Mouse (Mus musculus) ES-E14 (cell line): ENCODE results near the gene Gm49337. TPM values are rescaled to one million over a fixed set of nuclear protein-coding genes. Genes with fewer than 3 reads are reported as not detected.

Source experiments
- DNase-seq: peaks from one replicate; pipeline ENCODE4 v3.0.0-alpha.2; 2013; ENCODE audit warnings: low read depth, low spot score
- H3K27ac ChIP-seq: 2 replicates; pipeline ENCODE4 v1.5.1; 2012; ENCODE audit warnings: low read depth, mild to moderate bottlenecking, low read length, moderate library complexity, mixed read lengths; ENCODE audit not compliant: poor library complexity, insufficient read depth, severe bottlenecking
- H3K36me3 ChIP-seq: 2 replicates; pipeline ENCODE4 v1.6.1; 2012; ENCODE audit warnings: mild to moderate bottlenecking, low read length, moderate library complexity, mixed read lengths; ENCODE audit not compliant: control insufficient read depth, poor library complexity, insufficient read depth, severe bottlenecking
- H3K4me1 ChIP-seq, 2 experiments: fragments of 150-350 bp in 1 of 2; sonication (generic) in 1 of 2; 2 replicates each; pipeline ENCODE4 v1.6.1; 2012; ENCODE audit warnings: low read length in 2 of 2, mild to moderate bottlenecking in 1 of 2, mixed read lengths in 1 of 2; ENCODE audit not compliant: control insufficient read depth in 2 of 2, insufficient read depth in 2 of 2, poor library complexity in 1 of 2
- H3K4me3 ChIP-seq, 2 experiments: fragments of 150-350 bp in 1 of 2; sonication (generic) in 1 of 2; 2 replicates each; pipeline ENCODE4 v1.5.1; 2012; ENCODE audit warnings: low read length in 2 of 2, low read depth in 1 of 2, mild to moderate bottlenecking in 1 of 2, mixed read lengths in 1 of 2; ENCODE audit not compliant: insufficient read depth in 1 of 2, poor library complexity in 1 of 2, severe bottlenecking in 1 of 2
- H3K9ac ChIP-seq: 2 replicates; pipeline ENCODE4 v1.6.1; 2012; ENCODE audit warnings: low read depth, mild to moderate bottlenecking, low read length, mixed read lengths; ENCODE audit not compliant: poor library complexity, insufficient read depth, severe bottlenecking
- H3K9me3 ChIP-seq: fragments of 150-350 bp; sonication (generic); 2 replicates; pipeline ENCODE4 v1.6.1; 2012; ENCODE audit warnings: low read depth, mild to moderate bottlenecking, low read length; ENCODE audit not compliant: control insufficient read depth, insufficient read depth
- CHD2 ChIP-seq: IDR thresholded peaks from 2 replicates; pipeline ENCODE4 v1.6.1; 2014; ENCODE audit warnings: mild to moderate bottlenecking, low read depth, low read length, inconsistent platforms
- HCFC1 ChIP-seq: IDR thresholded peaks from 2 replicates; pipeline ENCODE4 v1.6.1; 2012; ENCODE audit warnings: low read length, inconsistent platforms, borderline replicate concordance; ENCODE audit not compliant: insufficient read depth
- MAFK ChIP-seq: IDR thresholded peaks from 2 replicates; pipeline ENCODE4 v1.6.1; 2014; ENCODE audit warnings: mild to moderate bottlenecking, low read depth, low read length, inconsistent platforms; ENCODE audit not compliant: insufficient read depth
- ZC3H11A ChIP-seq: IDR thresholded peaks from 2 replicates; pipeline ENCODE4 v1.6.1; 2012; ENCODE audit warnings: low read depth, mild to moderate bottlenecking, inconsistent platforms, low read length, borderline replicate concordance
- ZNF384 ChIP-seq: IDR thresholded peaks from 2 replicates; pipeline ENCODE4 v1.6.1; 2012; ENCODE audit warnings: low read depth, low read length, inconsistent platforms
- in situ Hi-C, 2 experiments: fragments of 600-800 bp; cut with MboI; formaldehyde crosslinking; loops; one replicate each; pipeline ENCODE4 v1.15.1; 2025; ENCODE audit warnings: low sequenced_read_pairs in 2 of 2, inconsistent platforms in 1 of 2; ENCODE audit not compliant: unreplicated experiment in 2 of 2
- total RNA-seq: library from RNA; depleted of rRNA; stranded (reverse); fragments of 300-350 nt; gene quantifications from 2 replicates; pipeline ENCODE4 v1.2.3, GENCODE M21; 2012

Gm49337 gene
- total RNA-seq, 1 experiment, result 1.0 TPM

- no peaks in the 10 kb centered on the region for H3K9me3 ChIP-seq
- no peaks in the 10 kb centered on the region for H3K4me1 ChIP-seq
- in situ Hi-C loops, result no loop called here
- H3K9ac ChIP-seq, result no peak overlapping the region
- no peak overlapping the region for H3K4me3 ChIP-seq
- no peaks in the 10 kb centered on the region for H3K36me3 ChIP-seq
- H3K27ac ChIP-seq, result no peak overlapping the region
- no peak for TF ChIP-seq ZC3H11A
- TF ChIP-seq CHD2, result no peak
- TF ChIP-seq ZNF384, result no peak
- TF ChIP-seq HCFC1, result no peak
- TF ChIP-seq MAFK, result no peak
- no peak for DNase-seq
Observed at GRCm38 (mm10) chr4:116198422-116198821, 25.2 kb downstream of the Gm49337 start.

- H3K27ac ChIP-seq, result no peak overlapping the region
- no peak overlapping the region for H3K9ac ChIP-seq
- H3K9me3 ChIP-seq, result no peaks in the 10 kb centered on the region
- no peak overlapping the region for H3K4me3 ChIP-seq
- in situ Hi-C loops, result no loop called here
- H3K36me3 ChIP-seq, result no peaks in the 10 kb centered on the region
- H3K4me1 ChIP-seq, result peaks cover 0 to 2% of the 10 kb centered on the region in 2 experiments; a peak in 1 of 4 replicates
- DNase-seq, result no peak
- TF ChIP-seq ZNF384, result no peak
- TF ChIP-seq HCFC1, result no peak
- no peak for TF ChIP-seq MAFK
- no peak for TF ChIP-seq CHD2
- no peak for TF ChIP-seq ZC3H11A
Observed at GRCm38 (mm10) chr4:116204422-116204821, 31.2 kb downstream of the Gm49337 start.

- DNase-seq, result no peak
- no peak overlapping the region for H3K9ac ChIP-seq
- no peaks in the 10 kb centered on the region for H3K36me3 ChIP-seq
- no peak overlapping the region for H3K4me3 ChIP-seq
- in situ Hi-C loops, result no loop called here
- H3K9me3 ChIP-seq, result no peaks in the 10 kb centered on the region
- H3K4me1 ChIP-seq, result peaks cover 0 to 2% of the 10 kb centered on the region in 2 experiments; a peak in 1 of 4 replicates
- no peak for TF ChIP-seq ZNF384
- no peak for TF ChIP-seq MAFK
- no peak for TF ChIP-seq ZC3H11A
- TF ChIP-seq HCFC1, result no peak
- no peak for TF ChIP-seq CHD2
- no peak overlapping the region for H3K27ac ChIP-seq
Observed at GRCm38 (mm10) chr4:116206531-116206930, 33.3 kb downstream of the Gm49337 start.

GRCm38 (mm10) chr4:116208891-116209290 lies 35.7 kb downstream of the Gm49337 start:
- DNase-seq, result no peak
- in situ Hi-C loops, result no loop called here
- no peaks in the 10 kb centered on the region for H3K9me3 ChIP-seq

More at GRCm38 (mm10) chr4:116208891-116209290, 35.7 kb downstream of the Gm49337 start:
- no peaks in the 10 kb centered on the region for H3K36me3 ChIP-seq
- TF ChIP-seq ZNF384, result no peak
- no peak for TF ChIP-seq ZC3H11A
- TF ChIP-seq CHD2, result no peak
- no peak for TF ChIP-seq HCFC1
- no peak for TF ChIP-seq MAFK
- no peak overlapping the region for H3K9ac ChIP-seq
- peaks cover 0 to 2% of the 10 kb centered on the region in 2 experiments; a peak in 1 of 4 replicates for H3K4me1 ChIP-seq
- H3K27ac ChIP-seq, result no peak overlapping the region
- no peak overlapping the region for H3K4me3 ChIP-seq
